Mouse (Mus musculus) intestine, postnatal 0 days (tissue): ENCODE measurements around the gene Gm11034. TPM values are rescaled to one million over a fixed set of nuclear protein-coding genes. Genes with fewer than 3 reads are reported as not detected.
A peak's percentile ranks its signal among the peaks of the same experiment; 100 is the strongest.

Experiments used
- ATAC-seq: fragments of 200-750 bp; cut with Nextera tagmentation; 2 replicates; pipeline ENCODE4 v1.8.0; 2017; ENCODE audit warnings: mild to moderate bottlenecking, moderate TSS enrichment, moderate library complexity
- H3K27ac ChIP-seq: fragments of 300-500 bp; sonication (generic); 2 replicates; pipeline ENCODE4 v1.5.1; 2014; ENCODE audit warnings: mild to moderate bottlenecking, low read depth, low read length, moderate library complexity
- H3K27me3 ChIP-seq: fragments of 300-500 bp; sonication (generic); replicated peaks from 2 replicates; pipeline ENCODE4 v1.6.1; 2014; ENCODE audit warnings: low read length, mixed read lengths; ENCODE audit not compliant: control insufficient read depth, insufficient read depth
- H3K36me3 ChIP-seq: fragments of 300-500 bp; sonication (generic); 2 replicates; pipeline ENCODE4 v1.6.1; 2014; ENCODE audit warnings: mild to moderate bottlenecking, moderate library complexity; ENCODE audit not compliant: control insufficient read depth, insufficient read depth
- H3K4me1 ChIP-seq: fragments of 300-500 bp; sonication (generic); replicated peaks from 2 replicates; pipeline ENCODE4 v1.6.1; 2014; ENCODE audit warnings: antibody characterized with exemption, low read length, mixed read lengths; ENCODE audit not compliant: control insufficient read depth, insufficient read depth
- H3K4me2 ChIP-seq: fragments of 300-500 bp; sonication (generic); replicated peaks from 2 replicates; pipeline ENCODE4 v1.6.1; 2014; ENCODE audit warnings: low read depth, mild to moderate bottlenecking, moderate library complexity
- H3K4me3 ChIP-seq: fragments of 300-500 bp; sonication (generic); 2 replicates; pipeline ENCODE4 v1.5.1; 2014; ENCODE audit warnings: low read depth, low read length
- H3K9ac ChIP-seq: fragments of 300-500 bp; sonication (generic); 2 replicates; pipeline ENCODE4 v1.6.1; 2014; ENCODE audit warnings: mild to moderate bottlenecking, low read depth, low read length
- H3K9me3 ChIP-seq: fragments of 300-500 bp; sonication (generic); 2 replicates; pipeline ENCODE4 v1.6.1; 2016; ENCODE audit warnings: mixed run types; ENCODE audit not compliant: control insufficient read depth
- CTCF ChIP-seq: sonication (generic); IDR thresholded peaks from 2 replicates; pipeline ENCODE4 v1.5.1; 2016; ENCODE audit warnings: low read depth, mild to moderate bottlenecking, control low read depth, antibody characterized with exemption, moderate library complexity
- WGBS: fragments of 180-500 bp; shearing (Covaris S2); extraction: QIAGEN DNeasy Blood & Tissue Kit; methylation state at CpG from one replicate; pipeline ENCODE4 v1.1.7; 2014; 5-methylcytosine and 5-hydroxymethylcytosine counted together
- polyA plus RNA-seq: library from polyadenylated mRNA; unstranded; fragments of >200 nt; fragmentation: Nextera tagmentation; extraction: Ambion mirVana; gene quantifications from 2 replicates; pipeline ENCODE4 v1.2.1, GENCODE M21; 2015

Gm11034 gene
- polyA plus RNA-seq, 1 experiment from 2014 or later: not detected

DNA sequence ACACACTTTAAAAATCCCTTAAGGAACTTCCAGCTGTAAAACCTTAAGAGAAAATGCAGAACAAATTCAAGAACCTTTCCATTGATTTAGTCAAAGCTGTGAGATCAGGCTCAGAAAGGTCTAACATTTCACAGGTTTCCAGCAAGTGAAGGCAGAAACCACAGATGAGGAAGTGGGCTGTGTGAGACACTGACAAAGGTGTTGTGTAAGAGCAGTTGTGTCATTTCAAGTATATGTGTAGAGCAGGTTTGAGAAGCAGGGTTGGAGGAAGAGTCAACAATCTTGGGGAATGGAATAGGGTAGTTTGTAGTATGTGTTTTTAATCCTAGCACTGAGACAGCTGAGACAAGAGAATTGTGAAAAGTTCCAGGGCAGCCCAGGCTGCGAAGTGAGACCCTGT, 2.4 kb upstream of the Gm11034 start:
- Histone ChIP-seq H3K4me1 (no peaks in the 10 kb centered on the region; the same call in 1 of the 2 replicates), H3K27ac (no peak overlapping the region), H3K4me2 (no peak overlapping the region), H3K9me3 (no peaks in the 10 kb centered on the region), H3K4me3 (no peak overlapping the region), H3K27me3 (no peaks in the 10 kb centered on the region), H3K36me3 (no peaks in the 10 kb centered on the region), H3K9ac (no peak overlapping the region)
- TF ChIP-seq CTCF: no peak
- WGBS: 43% methylated on average over 1 of the region's 1 CpGs
- ATAC-seq: no peak

DNA sequence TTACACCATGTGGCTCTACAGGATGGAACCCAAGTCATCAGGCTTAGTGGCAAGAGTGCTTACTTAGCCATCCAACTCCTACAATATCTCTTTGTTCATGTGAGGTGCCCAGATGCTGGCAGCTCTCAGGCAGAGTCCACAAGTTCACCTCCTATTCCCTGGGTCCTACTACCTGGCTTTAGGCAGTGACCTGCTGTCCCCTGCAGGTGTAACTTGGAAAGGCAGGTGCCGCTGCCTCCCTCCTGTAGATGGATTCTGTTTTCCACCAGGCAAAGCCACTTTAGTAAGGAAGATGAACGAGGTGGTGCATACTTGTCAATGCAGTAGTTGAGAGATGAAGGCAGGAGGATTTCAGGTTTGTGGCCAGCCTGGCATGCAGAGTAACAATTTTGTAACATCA, 1.6 kb upstream of the Gm11034 start:
- peak; percentile 94 for TF ChIP-seq CTCF
- ATAC-seq: no peak
- peaks cover 3% of the 10 kb centered on the region; the same call in 1 of the 2 replicates for H3K4me1 ChIP-seq
- H3K4me3 ChIP-seq: no peak overlapping the region
- no peaks in the 10 kb centered on the region for H3K9me3 ChIP-seq
- no peaks in the 10 kb centered on the region for H3K27me3 ChIP-seq
- H3K27ac ChIP-seq: no peak overlapping the region
- WGBS: 32% methylated on average over 2 of the region's 2 CpGs
- no peak overlapping the region for H3K4me2 ChIP-seq
- no peak overlapping the region for H3K9ac ChIP-seq
- no peaks in the 10 kb centered on the region for H3K36me3 ChIP-seq

DNA sequence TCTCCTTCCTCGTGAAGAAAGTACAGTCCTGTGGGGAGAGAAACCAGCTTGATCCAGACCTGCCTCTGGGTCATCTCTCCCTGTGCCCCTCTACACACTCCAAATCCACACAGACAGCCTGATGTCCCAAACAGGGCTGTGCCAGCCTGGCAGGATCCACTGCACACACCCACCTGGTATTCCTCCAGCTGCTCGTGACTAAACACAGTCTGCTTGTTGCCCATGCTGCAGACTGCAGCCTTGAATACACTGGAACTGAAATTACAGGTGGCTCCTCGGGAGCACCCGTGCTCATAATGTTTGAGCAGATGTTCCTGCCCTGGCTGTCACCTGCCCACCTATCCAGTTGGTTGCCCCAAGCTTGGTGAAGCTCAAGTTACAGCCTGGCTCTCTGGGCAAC, 685 bp downstream of the Gm11034 start, which contains the start of gene Cib3:
TSS of gene Cib3 (minus strand) at position 87 of the 400 bp plus-strand sequence.
- H3K27me3 ChIP-seq: no peaks in the 10 kb centered on the region
- 53% methylated on average over 4 of the region's 4 CpGs for WGBS
- H3K9me3 ChIP-seq: no peaks in the 10 kb centered on the region
- ATAC-seq: no peak
- H3K9ac ChIP-seq: no peak within 1 kb of the TSS
- H3K36me3 ChIP-seq: no peaks in the 10 kb centered on the region
- TF ChIP-seq CTCF: no peak
- H3K27ac ChIP-seq: no peak within 1 kb of the TSS
- H3K4me2 ChIP-seq: no peak within 1 kb of the TSS
- H3K4me1 ChIP-seq: peaks cover 3% of the 10 kb centered on the region; the same call in 1 of the 2 replicates
- no peak within 1 kb of the TSS for H3K4me3 ChIP-seq

DNA sequence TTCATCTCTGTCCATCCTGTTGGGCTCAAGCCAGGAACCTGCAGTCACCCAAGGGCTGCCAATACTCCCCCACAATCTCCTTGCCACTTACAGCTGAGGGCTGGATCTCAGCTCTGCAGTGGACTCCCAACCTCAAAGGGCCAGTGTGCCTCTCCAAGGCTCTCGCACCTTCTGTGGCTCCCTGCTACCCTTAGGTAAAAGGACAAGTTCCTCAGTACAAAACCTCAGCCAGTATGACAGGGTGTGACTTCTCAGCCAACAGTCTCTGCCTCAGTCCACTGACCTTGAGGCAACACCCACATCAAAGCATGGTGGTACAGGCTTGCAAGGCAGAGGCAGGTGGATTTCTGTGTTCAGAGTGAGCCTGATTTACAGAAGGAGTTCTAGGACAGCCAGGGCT, 1.6 kb downstream of the Gm11034 start:
- Histone ChIP-seq H3K27ac (no peak overlapping the region), H3K9me3 (no peaks in the 10 kb centered on the region), H3K4me1 (peaks cover 3% of the 10 kb centered on the region; the same call in 1 of the 2 replicates), H3K4me3 (no peak overlapping the region), H3K27me3 (no peaks in the 10 kb centered on the region), H3K4me2 (no peak overlapping the region), H3K9ac (no peak overlapping the region), H3K36me3 (no peaks in the 10 kb centered on the region)
- ATAC-seq: no peak
- TF ChIP-seq CTCF: no peak
- WGBS: 55% methylated on average over 1 of the region's 1 CpGs

DNA sequence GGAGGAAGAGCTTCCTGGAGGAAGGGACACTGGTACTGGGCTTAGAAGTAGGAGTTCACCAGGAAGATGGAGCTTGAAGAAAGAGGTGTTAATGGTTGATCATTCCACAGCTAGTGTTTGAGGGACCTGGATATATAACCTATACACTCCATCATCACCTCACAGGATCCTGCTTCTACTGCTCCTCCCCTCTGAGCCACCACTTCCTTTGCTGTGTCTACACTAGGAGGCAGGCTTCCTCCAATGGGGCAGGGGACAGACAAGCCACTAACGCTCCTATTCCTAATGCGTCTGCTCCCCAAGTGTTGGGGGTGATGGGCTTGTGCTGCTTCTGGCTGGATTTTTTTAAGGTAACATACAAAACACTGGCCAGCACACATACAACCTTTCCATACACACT, 2.7 kb downstream of the Gm11034 start:
- no peak for ATAC-seq
- Histone ChIP-seq H3K27ac (peak overlapping the region; percentile 66; the same call in 1 of the 2 replicates), H3K4me3 (no peak overlapping the region), H3K9me3 (no peaks in the 10 kb centered on the region), H3K36me3 (no peaks in the 10 kb centered on the region), H3K27me3 (no peaks in the 10 kb centered on the region), H3K4me1 (peaks cover 3% of the 10 kb centered on the region; the same call in 1 of the 2 replicates), H3K9ac (no peak overlapping the region), H3K4me2 (no peak overlapping the region)
- peak; percentile 40; the same call in 1 of the 2 replicates for TF ChIP-seq CTCF
- WGBS: 71% methylated on average over 2 of the region's 2 CpGs

DNA sequence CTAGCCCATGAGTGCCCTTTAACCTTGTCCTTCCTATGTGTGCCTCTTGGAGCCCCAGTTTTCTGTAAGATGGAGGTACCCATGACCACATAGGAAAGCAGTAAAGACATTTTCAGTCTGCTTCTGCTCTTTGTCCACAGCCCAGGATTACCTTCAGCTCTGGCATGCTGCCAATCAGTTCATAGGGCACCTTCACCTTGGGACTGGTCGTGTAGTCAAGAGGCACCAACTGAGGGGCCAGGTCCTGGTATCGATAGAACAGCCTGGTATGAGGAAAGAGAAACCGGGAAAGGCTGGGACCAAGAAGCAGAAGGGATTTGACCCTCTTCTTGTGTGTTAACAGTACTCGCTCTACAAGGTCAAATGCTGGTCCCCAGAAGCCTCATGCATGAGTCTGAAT, 3.2 kb downstream of the Gm11034 start:
- TF ChIP-seq CTCF: no peak
- Histone ChIP-seq H3K4me3 (no peak overlapping the region), H3K4me1 (peaks cover 3% of the 10 kb centered on the region; the same call in 1 of the 2 replicates), H3K9ac (no peak overlapping the region), H3K36me3 (no peaks in the 10 kb centered on the region), H3K27me3 (no peaks in the 10 kb centered on the region), H3K4me2 (no peak overlapping the region), H3K27ac (peak overlapping the region; percentile 66; the same call in 1 of the 2 replicates), H3K9me3 (no peaks in the 10 kb centered on the region)
- peak; percentile 86 for ATAC-seq
- 33% methylated on average over 4 of the region's 4 CpGs for WGBS

DNA sequence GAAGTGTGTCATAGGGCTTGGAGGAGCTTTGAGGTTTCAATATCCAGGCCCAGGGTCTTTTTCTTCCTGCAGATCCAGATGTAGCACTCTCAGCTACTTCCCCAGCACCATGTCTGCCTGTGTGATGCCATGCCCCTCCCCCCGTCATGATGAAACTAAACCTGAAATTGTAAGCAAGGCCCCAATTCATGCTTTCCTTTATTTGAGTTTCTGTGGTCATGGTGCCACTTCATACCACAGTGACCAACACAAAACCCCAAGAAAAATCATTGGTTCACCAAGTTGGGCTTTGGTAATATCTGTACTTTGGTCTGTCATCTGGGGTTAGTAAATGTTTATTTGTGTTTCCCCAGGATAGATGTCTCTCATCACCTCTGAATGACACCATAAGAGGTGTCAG, 4.9 kb downstream of the Gm11034 start:
- peaks cover 3% of the 10 kb centered on the region; the same call in 1 of the 2 replicates for H3K4me1 ChIP-seq
- no peak overlapping the region for H3K27ac ChIP-seq
- no peaks in the 10 kb centered on the region for H3K36me3 ChIP-seq
- 92% methylated on average over 1 of the region's 1 CpGs for WGBS
- no peak overlapping the region for H3K9ac ChIP-seq
- H3K4me3 ChIP-seq: no peak overlapping the region
- no peak for ATAC-seq
- H3K4me2 ChIP-seq: no peak overlapping the region
- H3K9me3 ChIP-seq: no peaks in the 10 kb centered on the region
- no peaks in the 10 kb centered on the region for H3K27me3 ChIP-seq
- no peak for TF ChIP-seq CTCF
